Mouse (Mus musculus) small intestine, adult 2 months (tissue): ENCODE results near the gene H2-Eb2.

ENCODE experiments used
- CTCF ChIP-seq: fragments of 200-500 bp; IDR thresholded peaks from 2 replicates; pipeline ENCODE4 v1.5.1; 2012; ENCODE audit warnings: low read depth, mild to moderate bottlenecking, control low read depth, inconsistent platforms, low read length, moderate library complexity, mixed read lengths; ENCODE audit not compliant: insufficient replicate concordance, insufficient read length; ENCODE audit errors: extremely low read depth
- POLR2A ChIP-seq: fragments of 200-500 bp; IDR thresholded peaks from 2 replicates; pipeline ENCODE4 v1.6.1; 2012; ENCODE audit warnings: low read depth, mild to moderate bottlenecking, control low read depth, inconsistent platforms, low read length, moderate library complexity

GRCm38 (mm10) chr17:34300071-34300470 is 25.4 kb upstream of the H2-Eb2 start:
- no peak for TF ChIP-seq CTCF
- no peak for TF ChIP-seq POLR2A
